Mouse (Mus musculus) testis, adult 2 months (tissue): ENCODE results near the gene Kank2.

Source experiments
- CTCF ChIP-seq: fragments of 200-500 bp; IDR thresholded peaks from 2 replicates; pipeline ENCODE4 v1.5.1; 2012; ENCODE audit warnings: low read depth, mild to moderate bottlenecking, inconsistent platforms, low read length, moderate library complexity; ENCODE audit not compliant: control insufficient read depth, insufficient read depth, insufficient replicate concordance
- POLR2A ChIP-seq: fragments of 200-500 bp; IDR thresholded peaks from 2 replicates; pipeline ENCODE4 v1.6.1; 2012; ENCODE audit warnings: low read depth, mild to moderate bottlenecking, inconsistent platforms, low read length, moderate library complexity; ENCODE audit not compliant: control insufficient read depth

- TF ChIP-seq CTCF, result no peak
- TF ChIP-seq POLR2A, result no peak
These were observed 73.1 kb downstream of the Kank2 start for GRCm38 (mm10) chr9:21725224-21726121.
